Mouse (Mus musculus): ENCODE results near the gene Snx13. TPM values are rescaled to one million over a fixed set of nuclear protein-coding genes. Genes with fewer than 3 reads are reported as not detected.

Gene Snx13
- polyA plus RNA-seq, 1 experiment from 2014 or later: 36.3 TPM

DNA sequence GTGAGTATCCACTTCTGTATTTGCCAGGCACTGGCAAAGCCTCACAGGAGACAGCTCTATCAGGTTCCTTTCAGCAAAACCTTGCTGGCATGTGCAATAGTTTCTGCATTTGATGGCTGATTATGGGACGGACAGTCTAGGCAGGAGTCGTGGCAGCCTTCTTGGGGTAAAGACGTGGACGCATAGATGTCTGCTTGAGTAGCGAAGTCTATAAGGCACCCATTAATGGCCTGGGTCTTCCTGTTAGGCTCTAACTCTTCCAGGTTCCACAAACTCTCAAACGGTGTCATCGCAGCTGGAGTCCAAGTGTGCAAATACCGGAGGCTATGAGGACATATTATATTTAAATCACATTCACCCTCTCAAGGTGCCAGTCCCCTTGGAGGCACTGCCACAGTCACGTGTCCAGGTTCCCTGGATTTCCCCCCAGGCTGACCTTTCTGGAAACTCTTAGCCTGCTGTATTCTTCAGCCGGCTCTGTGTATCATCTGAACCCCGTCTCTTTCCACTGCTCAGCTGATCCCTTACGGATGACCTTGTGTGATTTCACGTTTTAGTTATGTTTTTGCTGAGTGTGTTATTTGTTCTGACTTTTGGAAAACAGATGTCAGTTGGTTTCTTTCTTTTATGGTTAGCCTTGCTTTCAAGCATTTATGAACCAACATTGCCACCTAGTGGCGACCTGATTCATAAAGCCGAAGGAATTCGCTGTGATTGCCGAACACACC is 144.9 kb downstream of the Snx13 start:
- DNase-seq (ENCODE audit: low spot score) (peak; percentile 82), ATAC-seq (peak; percentile 62)
- Histone ChIP-seq H3K4me2 (replicated peaks; ENCODE audit: low read depth, low read length) (peak overlapping the region; percentile 32; the same call in 1 of the 2 replicates), H3K27ac (ENCODE audit: low read length) (no peak overlapping the region), H3K36me3 (ENCODE audit: insufficient read depth, low read length) (no peaks in the 10 kb centered on the region), H3K4me1 (ENCODE audit: insufficient read depth, low read depth, low read length) (no peaks in the 10 kb centered on the region), H3K27me3 (replicated peaks; ENCODE audit: insufficient read depth, low read length) (no peaks in the 10 kb centered on the region), H3K9me3 (ENCODE audit: low read length) (no peaks in the 10 kb centered on the region), H3K9ac (replicated peaks; ENCODE audit: low read depth) (no peak overlapping the region), H3K4me3 (ENCODE audit: low read depth, low read length) (no peak overlapping the region)
- TF ChIP-seq CTCF (IDR thresholded peaks at IDR 0.05) (peak; percentile 79), EP300 (IDR thresholded peaks at IDR 0.05) (no peak)
- 42% methylated on average over 17 of the region's 17 CpGs for WGBS

DNA sequence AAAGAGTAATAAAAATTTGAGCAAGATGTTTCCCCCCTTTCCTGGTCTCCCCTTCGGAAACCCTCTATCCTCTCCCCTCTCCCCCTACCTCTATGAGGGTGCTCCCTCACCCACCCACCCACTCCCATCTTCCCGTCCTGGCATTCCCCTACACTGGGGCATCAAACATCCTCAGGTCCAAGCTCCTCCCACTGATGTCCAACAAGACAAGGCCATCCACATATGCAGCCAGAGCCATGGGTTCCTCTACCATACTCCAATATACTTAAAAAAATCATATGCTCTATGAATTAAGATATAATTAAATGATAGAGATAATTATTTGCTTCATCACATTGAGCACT is 145.4 kb downstream of the Snx13 start:
- no peak for DNase-seq (ENCODE audit: low spot score)
- TF ChIP-seq EP300 (IDR thresholded peaks at IDR 0.05) (no peak), CTCF (IDR thresholded peaks at IDR 0.05) (no peak)
- Histone ChIP-seq H3K4me2 (replicated peaks; ENCODE audit: low read depth, low read length) (peak overlapping the region; percentile 32; the same call in 1 of the 2 replicates), H3K36me3 (ENCODE audit: insufficient read depth, low read length) (no peaks in the 10 kb centered on the region), H3K9ac (replicated peaks; ENCODE audit: low read depth) (no peak overlapping the region), H3K4me3 (ENCODE audit: low read depth, low read length) (no peak overlapping the region), H3K9me3 (ENCODE audit: low read length) (no peaks in the 10 kb centered on the region), H3K27ac (ENCODE audit: low read length) (no peak overlapping the region), H3K4me1 (ENCODE audit: insufficient read depth, low read depth, low read length) (no peaks in the 10 kb centered on the region), H3K27me3 (replicated peaks; ENCODE audit: insufficient read depth, low read length) (no peaks in the 10 kb centered on the region)
- 11% methylated on average over 2 of the region's 2 CpGs for WGBS
- ATAC-seq: 0 out of 2 replicates have a peak, but pooled peaks have one; percentile 19

MicroRNA genes within 50 kb of the gene (microRNA counts, 519-probe panel; counts per million panel counts)
- microRNA mmu-miR-680: not detected

Small RNA genes lying within 50 kb of the gene (microRNA-seq; reads per million reads assigned to microRNA genes)
- not detected for gene Mir680-3

Other genes with a start within 250 kb of the Snx13 start
- 5.1 and 6.0 TPM in 2 replicates for gene Hdac9, start 130.1 kb upstream of the Snx13 start, polyA plus RNA-seq (2015; fragmentation: Nextera tagmentation; extraction: Ambion mirVana)
- gene Prps1l1, start 62.4 kb upstream of the Snx13 start, polyA plus RNA-seq (2015; fragmentation: Nextera tagmentation; extraction: Ambion mirVana): not detected in 2 replicates

Measured in lung, postnatal 0 days (tissue).